Mouse (Mus musculus) T-cell, adult 66 days (primary cell): ENCODE data around the gene Ccdc142. TPM values are rescaled to one million over a fixed set of nuclear protein-coding genes. Genes with fewer than 3 reads are reported as not detected.

ENCODE experiments used
- total RNA-seq, 2 experiments: library from RNA; stranded (reverse); gene quantifications; 3 replicates in 1 of 2; 4 replicates in 1 of 2; pipeline ENCODE4 v1.2.4; 2023

The Ccdc142 gene
- total RNA-seq: 10 to 100 TPM in 1 of 2 experiments, 1 to 10 TPM in 1; 8.4 to 11.3 TPM

DNA sequence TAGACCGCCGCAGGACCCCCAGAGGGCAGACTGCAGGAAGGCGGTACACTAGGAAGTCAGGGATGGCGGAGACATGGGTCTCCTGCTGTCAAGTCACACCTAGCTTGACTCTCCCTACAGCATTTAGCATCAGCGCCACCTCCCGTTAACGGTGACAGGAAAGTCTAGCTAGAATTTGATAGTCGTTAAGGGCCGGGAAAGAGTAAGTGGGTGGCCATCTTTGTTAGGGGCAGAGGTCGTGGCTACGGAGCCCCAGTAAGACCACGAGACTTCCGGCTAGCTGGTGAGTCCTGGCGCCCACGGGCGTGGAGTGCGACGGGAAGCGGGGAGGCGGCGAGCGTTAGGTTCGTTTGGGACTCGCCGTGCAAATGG is at the start of gene Ccdc142, which contains the start of gene Gm42688:
TSS of gene Ccdc142 (plus strand) at position 286 of the 372 bp plus-strand sequence.
TSS of gene Gm42688 (plus strand) at position 302 of the 372 bp plus-strand sequence.

DNA sequence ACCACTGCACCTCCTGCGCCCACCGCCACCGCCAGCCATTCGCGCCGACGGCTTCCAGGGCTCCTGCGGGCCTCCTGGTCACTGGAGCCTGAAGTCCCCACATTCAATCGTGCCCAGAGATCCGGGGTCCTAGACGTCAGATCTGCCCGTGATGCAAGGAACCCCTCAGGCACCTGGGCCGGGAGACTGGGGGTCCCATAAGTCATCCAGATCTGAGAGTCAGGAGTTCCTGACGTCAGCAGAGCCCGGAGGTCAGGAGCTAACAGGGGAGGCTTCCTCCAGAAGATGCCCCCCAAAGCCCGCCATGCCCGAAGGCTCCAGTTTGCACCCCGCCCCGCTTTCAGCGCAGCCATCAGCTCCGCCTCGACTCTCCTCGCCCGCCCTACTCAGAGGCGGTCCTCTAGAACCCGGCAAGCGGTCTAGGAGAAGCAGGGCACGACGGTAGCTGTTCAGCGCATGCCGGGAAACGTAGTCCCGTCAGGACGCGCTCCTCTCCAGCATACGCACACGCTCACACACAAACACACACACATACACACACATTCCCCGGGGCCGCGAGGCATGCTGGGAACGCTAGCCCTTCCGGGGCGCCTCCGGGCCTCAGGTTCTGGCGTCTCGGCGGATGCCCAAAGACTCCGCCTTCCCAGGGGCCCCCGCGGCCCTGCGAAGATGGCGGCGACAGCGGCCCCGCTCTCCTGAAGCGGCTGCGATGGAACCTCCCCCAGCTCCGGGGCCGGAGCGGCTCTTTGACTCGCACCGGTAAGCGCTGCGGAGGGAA is 47.1 kb upstream of the Ccdc142 start, which contains the start of gene Aup1:
TSS of gene Aup1 (plus strand) at position 448 of the 778 bp plus-strand sequence.

DNA sequence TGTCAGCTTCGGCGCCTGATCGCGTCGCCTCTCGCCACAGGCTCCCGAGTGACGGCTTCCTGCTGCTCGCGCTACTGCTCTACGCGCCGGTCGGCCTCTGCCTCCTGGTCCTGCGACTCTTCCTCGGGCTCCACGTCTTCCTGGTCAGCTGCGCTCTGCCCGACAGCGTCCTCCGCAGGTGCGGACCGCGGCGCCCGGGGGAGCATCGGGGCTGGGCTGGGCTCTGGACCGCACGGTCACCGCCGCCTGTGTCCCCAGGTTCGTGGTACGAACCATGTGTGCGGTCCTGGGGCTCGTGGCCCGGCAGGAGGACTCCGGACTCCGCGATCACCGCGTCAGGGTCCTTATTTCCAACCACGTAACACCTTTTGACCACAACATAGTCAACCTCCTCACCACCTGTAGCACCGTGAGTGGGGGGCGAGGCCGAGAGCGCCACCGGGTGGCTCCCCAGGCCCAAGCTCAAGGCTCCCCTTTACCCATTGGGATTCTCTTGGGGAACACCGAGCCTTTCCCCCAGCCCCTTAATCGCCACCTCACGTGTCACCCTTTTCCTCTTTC is 46.5 kb upstream of the Ccdc142 start, which contains the start of gene Htra2:
TSS of gene Htra2 (minus strand) at position 403 of the 561 bp plus-strand sequence.

DNA sequence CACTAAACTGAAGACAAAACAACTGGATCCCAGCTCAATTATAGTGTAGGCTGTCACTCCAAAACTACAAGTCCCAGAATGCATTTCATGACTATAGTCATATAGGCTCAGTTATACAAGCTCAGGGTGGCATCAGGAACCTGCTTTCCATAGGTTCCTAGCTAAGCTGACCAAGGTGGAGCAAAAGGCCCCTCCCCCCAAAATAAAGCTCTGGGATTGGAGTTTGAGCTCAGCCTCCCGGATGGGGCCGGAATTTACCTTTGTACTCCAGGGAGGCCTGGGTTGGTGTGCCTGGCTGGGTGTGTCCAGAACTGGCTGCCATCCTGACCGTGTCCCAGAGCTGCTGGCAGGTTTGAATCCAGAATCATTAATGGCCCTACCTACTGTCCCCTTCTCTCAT is 43.6 kb upstream of the Ccdc142 start, which contains the start of gene Dqx1:
TSS of gene Dqx1 (plus strand) at position 55 of the 400 bp plus-strand sequence.

DNA sequence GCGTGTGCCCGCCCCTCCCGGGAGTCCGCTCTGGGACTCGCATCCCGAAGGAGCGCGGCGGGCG is 31.3 kb upstream of the Ccdc142 start, which contains the start of gene Tlx2:
TSS of gene Tlx2 (minus strand) at position 47 of the 64 bp plus-strand sequence.

DNA sequence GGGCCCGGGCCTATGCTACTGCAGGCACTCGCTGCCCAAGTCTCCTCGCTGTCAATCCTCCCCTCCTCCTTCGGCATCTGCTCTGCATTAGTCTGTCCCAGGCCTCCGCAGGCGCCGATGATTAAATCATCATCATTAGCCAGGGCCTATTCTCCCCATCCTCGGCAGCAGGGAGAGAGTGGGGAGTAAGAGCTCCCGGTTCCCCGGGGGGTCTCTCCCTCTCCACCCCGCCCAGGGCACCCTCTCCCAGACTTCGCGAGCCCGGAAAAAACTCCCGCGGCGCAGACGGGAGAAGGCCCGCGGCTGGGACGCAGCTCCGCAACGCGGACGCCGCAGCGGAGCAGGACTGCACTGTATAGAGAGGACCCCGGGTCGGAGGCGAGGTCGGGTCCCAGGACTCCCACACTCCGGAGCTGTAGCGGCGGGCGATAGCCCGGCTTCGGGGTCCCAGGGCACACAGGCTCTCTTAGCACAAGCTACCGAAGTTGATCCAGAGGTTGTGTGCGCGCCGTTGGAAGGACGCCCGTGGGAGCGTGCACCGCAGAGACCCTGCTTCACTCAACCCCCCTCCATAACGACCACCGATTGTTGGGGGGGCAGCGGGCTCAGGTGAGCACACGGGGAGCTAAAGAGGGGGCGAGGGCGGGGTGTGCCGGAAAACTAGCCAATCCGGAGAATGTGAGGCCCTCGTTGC is 23.6 kb upstream of the Ccdc142 start, which contains the start of gene Pcgf1:
TSS of gene Pcgf1 (plus strand) at position 240 of the 694 bp plus-strand sequence.

DNA sequence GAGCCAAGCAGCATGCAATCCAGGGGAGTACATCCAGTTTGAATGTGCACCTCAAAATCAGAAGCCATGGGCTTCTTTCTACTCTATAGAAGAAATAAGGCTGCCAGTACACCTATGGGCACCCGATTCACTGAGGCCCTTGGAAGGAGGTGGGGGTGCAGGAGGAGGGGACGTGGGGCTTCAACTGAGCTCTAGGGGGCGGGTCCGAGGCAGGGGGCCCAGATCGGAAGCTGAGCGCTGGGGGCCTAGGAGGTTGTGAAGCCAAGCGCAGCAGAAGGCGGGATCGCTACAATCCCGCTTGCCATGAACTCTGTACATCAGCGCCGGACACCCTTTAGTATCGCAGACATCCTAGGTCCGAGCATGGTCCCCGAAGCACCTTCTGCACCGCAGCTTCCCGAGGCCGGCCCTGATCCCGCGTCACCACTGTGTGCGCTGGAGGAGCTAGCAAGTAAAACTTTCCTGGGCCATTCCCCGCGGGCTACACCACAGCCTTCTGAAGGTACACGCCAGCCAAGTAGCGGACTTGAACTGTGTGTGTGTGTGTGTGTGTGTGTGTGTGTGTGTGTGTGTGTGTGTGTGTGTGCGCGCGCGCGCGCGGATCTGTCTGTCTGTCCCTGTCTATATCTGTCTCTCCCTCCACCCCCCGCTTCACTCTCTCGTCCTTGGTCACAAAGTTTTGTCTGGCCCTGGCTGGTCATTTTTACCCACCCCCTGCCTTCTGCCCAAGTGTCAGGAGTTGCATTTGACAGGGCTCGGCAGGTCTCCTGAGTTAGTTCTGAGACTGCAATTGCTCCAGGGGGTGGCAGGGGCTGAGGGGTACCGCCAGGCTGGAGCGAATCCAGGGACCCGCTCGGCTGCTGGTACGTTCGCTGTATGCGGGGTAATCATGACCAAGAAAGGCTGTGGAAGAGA is 15.0 kb upstream of the Ccdc142 start, which contains the start of gene Lbx2:
TSS of gene Lbx2 (plus strand) at position 247 of the 915 bp plus-strand sequence.

DNA sequence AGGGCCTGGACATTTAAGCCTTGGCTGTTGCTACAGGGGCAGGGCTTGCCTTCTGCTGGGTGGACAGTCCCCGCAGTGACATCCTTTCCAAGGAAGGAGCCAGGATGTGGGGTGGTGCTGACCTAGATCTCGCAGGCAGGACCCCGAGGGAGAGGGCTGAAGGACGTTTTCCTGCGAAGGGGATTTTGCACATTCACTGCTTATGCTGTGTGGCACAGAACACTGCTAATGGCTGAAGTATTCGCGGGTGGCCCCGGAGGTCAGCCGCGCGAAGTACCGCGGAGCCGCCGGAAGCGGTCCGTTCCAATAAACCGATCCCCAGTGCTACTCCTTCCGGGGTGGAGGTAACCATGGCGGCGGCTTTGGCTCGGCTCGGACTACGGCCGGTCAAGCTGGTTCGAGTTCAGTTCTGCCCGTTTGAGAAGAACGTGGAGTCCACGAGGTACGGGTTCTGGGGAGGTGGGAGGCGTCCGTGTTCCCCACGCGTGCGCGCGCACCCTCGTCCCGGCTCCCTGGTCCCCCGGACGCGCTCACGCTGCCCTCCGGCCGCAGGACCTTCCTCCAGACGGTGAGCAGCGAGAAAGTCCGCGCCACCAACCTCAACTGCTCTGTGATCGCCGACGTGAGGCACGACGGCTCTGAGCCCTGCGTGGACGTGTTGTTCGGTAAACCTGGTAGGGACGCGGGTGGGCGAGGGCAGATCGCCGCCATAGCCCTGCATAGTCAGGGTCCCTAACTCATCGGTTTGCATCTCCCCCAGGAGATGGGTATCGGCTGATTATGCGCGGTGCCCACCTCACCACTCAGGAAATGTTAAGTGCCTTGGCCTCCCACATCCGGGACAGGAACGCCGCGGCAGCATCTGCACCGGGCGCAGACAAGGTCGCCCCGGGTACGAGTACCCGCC is 7.6 kb downstream of the Ccdc142 start, which contains the start of gene Mrpl53:
TSS of gene Mrpl53 (plus strand) at position 279 of the 907 bp plus-strand sequence.

DNA sequence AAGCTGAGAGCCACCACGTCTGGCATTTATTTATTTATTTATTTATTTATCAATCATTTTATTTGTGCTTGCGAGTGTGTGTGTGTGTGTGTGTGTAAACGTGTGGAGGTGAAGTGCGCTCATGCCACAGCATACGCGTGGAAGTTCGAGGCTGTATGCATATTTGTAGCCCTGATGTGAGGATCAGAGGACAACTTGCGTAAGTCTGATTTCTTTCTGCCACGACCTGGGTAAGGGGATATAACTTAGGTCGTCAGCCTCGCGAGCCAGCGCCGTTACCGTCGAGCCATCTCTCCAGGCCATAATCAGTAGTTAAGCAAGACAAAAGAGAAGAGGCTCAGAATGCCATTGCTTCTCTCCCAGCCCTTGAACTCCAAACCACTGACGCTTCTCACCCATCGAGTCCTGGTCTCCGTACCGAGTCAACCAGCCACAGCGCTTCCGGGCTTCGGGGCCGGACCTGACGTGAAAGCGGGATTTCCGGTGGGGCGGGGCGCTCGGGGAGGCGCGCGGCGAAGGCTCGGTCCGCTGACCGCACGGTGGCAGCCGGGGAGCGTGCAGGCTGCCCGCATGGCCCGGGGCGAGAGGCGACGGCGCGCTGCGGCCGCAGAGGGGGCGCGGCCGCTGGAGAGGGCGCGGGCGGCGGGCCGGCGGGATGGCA is 13.7 kb downstream of the Ccdc142 start, which contains the start of gene Mogs:
TSS of gene Mogs (plus strand) at position 486 of the 661 bp plus-strand sequence.

DNA sequence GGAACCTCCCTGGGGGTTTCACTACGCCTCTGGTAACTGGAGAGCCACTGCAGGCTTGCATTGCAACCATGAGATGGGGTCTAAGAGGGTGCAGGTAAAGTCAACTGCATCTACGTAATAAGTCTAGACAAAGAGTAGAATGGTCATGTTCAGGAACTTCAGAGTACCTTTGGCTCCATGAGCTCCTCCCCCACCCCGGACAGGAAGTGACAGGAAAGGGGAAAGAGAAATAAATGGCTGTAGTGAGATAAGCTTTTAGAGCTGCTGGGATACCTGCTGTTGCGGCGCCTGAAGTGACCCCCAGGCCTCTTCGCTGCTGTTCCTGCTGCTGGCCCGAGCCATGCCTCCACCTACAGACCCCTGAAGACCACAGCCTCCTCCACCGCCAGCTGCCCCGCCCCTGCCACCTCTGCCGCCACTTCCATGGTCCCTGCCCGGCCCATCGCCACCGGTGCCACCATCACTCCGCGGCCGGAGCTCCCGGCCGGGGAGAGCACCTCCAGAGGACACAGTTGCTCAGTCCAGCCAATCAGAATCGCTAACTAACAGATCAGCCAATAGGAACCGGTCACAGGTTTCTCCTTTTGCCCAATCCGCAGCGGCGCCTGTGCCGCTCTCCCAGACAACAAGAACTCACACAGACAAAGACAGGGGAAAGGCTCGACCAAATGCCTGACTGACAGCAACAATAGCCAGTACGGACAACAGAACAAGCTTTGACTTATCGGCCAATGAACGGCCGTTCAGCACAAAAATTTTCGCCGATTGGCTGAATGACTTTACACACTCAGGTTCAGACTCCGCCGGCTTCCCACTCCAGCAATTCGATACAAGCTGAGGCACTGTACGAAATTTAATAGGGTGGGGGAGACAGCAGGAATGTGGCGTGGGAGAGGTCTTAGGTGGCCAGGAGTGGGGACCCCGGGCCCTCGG is 19.8 kb downstream of the Ccdc142 start, which contains the start of gene Wbp1:
TSS of gene Wbp1 (minus strand) at position 630 of the 933 bp plus-strand sequence.

DNA sequence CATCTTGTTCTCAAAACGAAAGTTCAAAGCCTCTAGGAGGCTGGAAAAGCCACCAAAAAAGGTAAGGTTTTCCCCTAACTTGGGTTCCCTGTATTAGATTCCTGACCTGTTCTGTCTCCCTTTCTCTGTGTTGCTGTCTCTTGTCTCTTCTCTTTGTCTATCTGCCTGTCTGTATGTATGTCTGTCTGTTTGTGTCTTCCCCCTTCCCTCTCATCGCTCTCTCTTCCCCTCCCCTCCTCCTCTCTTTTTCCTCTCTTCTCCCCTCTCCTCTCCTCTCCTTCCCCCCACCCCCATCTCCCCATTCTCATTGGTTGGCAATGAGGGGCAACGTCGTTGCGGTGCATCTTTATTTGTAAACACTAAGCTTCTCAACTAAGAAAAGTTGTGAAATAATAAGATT is 23.9 kb downstream of the Ccdc142 start, which contains the start of gene Ino80b:
TSS of gene Ino80b (minus strand) at position 101 of the 400 bp plus-strand sequence.

DNA sequence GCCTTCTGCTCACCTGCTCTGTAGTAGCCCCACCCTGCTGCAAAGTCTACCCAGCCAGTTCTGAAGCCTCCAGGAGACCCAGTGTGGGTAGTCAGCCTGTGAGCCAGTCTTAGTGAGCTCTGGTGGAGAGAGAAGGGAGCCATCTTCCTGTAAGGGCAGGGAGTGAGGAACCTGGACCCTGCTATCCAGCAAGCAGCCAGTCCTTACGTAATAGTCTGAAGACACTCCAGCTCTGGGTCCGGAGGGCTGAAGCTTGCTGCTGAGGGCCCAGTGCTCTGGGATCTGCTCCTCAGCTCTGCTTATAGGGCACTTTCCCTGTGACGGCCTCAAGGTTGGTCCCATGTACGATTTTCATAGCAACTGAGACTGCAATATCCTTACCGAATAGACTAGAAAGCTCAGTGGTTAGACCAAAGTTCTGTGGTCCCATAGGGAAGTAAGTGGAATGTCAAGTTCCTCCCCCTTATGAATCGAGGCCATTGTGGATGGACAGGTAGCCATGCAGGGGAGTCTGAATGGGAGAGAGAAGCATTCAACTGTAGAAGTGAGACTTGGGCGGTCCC is 33.6 kb downstream of the Ccdc142 start, which contains the start of gene Rtkn:
TSS of gene Rtkn (plus strand) at position 513 of the 563 bp plus-strand sequence.

DNA sequence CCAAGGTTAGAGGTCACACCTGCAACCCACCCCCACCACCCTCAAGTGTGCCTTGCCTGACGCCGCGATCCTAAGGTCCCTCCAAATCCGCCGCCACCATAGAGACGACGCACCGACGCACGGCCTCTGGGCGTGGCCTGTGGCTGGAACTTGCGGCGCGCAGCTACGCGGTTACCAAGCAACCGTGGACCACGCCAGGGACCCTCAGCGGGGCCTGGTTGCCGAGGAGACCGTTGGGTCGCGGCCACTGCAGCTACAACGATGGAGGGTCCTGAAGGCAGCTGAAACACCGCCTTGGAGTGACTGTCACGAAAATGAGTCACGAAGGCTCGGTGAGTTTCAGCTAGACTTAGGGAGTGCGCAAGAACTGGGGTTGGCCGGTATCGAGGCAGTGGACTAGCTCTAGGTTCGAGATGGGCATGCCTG is 54.9 kb downstream of the Ccdc142 start, which contains the start of the genes Wdr54 and 1700003E16Rik:
TSS of gene Wdr54 (minus strand) at position 139 of the 426 bp plus-strand sequence.
TSS of gene 1700003E16Rik (plus strand) at position 146 of the 426 bp plus-strand sequence.

Other genes with a start within 250 kb of the Ccdc142 start
- 10 to 100 TPM; 27.3 to 28.7 TPM for gene Sema4f, start 161.8 kb upstream of the Ccdc142 start, total RNA-seq
- gene M1ap, start 154.7 kb upstream of the Ccdc142 start, total RNA-seq: not detected
- gene Dok1, start 68.1 kb upstream of the Ccdc142 start, total RNA-seq: 10 to 100 TPM; 21.0 to 23.7 TPM
- not detected for gene Loxl3, start 67.4 kb upstream of the Ccdc142 start, total RNA-seq
- gene Aup1, start 47.1 kb upstream of the Ccdc142 start, total RNA-seq: 100 to 1,000 TPM; 350 to 355 TPM
- 10 to 100 TPM; 29.3 to 31.8 TPM for gene Htra2, start 46.3 kb upstream of the Ccdc142 start, total RNA-seq
- 10 to 100 TPM; 16.0 to 16.6 TPM for gene Dqx1, start 43.8 kb upstream of the Ccdc142 start, total RNA-seq
- not detected for gene Tlx2, start 31.3 kb upstream of the Ccdc142 start, total RNA-seq
- gene Pcgf1, start 23.7 kb upstream of the Ccdc142 start, total RNA-seq: 10 to 100 TPM; 28.2 to 31.7 TPM
- gene Lbx2, start 15.2 kb upstream of the Ccdc142 start, total RNA-seq: not detected
- 10 to 100 TPM; 10.5 to 11.2 TPM for gene Gm42688, start within 50 bp of the Ccdc142 start, total RNA-seq
- gene Mrpl53, start 7.4 kb downstream of the Ccdc142 start, total RNA-seq: 10 to 100 TPM; 28.3 to 31.2 TPM
- 10 to 100 TPM; 53.2 to 53.7 TPM for gene Mogs, start 13.9 kb downstream of the Ccdc142 start, total RNA-seq
- gene Wbp1, start 20.0 kb downstream of the Ccdc142 start, total RNA-seq: 10 to 100 TPM; 34.0 to 41.6 TPM
- 10 to 100 TPM; 34.1 to 35.9 TPM for gene Ino80b, start 23.8 kb downstream of the Ccdc142 start, total RNA-seq
- not detected for gene Rtkn, start 33.9 kb downstream of the Ccdc142 start, total RNA-seq
- 1 to 10 TPM in 1 of 2 experiments, under 1 TPM in 1; 0.89 to 1.7 TPM for gene Wdr54, start 54.8 kb downstream of the Ccdc142 start, total RNA-seq
- not detected for gene 1700003E16Rik, start 54.8 kb downstream of the Ccdc142 start, total RNA-seq
- gene Dctn1, start 64.3 kb downstream of the Ccdc142 start, total RNA-seq: 100 to 1,000 TPM; 117 to 120 TPM
- gene Slc4a5, start 118.2 kb downstream of the Ccdc142 start, total RNA-seq: not detected
- 10 to 100 TPM; 42.1 to 52.4 TPM for gene Mthfd2, start 224.3 kb downstream of the Ccdc142 start, total RNA-seq
- 100 to 1,000 TPM; 113 to 127 TPM for gene Mob1a, start 224.4 kb downstream of the Ccdc142 start, total RNA-seq
- 10 to 100 TPM; 33.9 to 37.3 TPM for gene Bola3, start 247.5 kb downstream of the Ccdc142 start, total RNA-seq